Mouse (Mus musculus) E14TG2a.4 (cell line): Measurements from ENCODE around the gene Unc45b.

Source experiments
- CTCF ChIP-seq: conservative IDR thresholded peaks from 2 replicates; pipeline ENCODE4 v1.5.1; 2014; ENCODE audit warnings: low read length
- NANOG ChIP-seq: IDR thresholded peaks from 2 replicates; pipeline ENCODE4 v1.6.1; 2014; ENCODE audit warnings: borderline replicate concordance, low read length, mixed read lengths
- POU5F1 ChIP-seq: IDR thresholded peaks from 2 replicates; pipeline ENCODE4 v1.6.1; 2014; ENCODE audit warnings: low read length, borderline replicate concordance

- TF ChIP-seq CTCF (no peak), NANOG (no peak), POU5F1 (no peak)
Observed at GRCm38 (mm10) chr11:82943336-82943735, 33.0 kb downstream of the Unc45b start.
